In genomic region chr3:52070163-52070478, GRCm38 (mm10) we compare ENCODE assay signal across 8 mouse cellular contexts. TPM values are rescaled to one million over a fixed set of nuclear protein-coding genes. Genes with fewer than 3 reads are reported as not detected.
DNase-seq lines count a peak whose midpoint lies in the region; ATAC-seq and TF ChIP-seq lines count a peak whose summit lies in the region.

No protein-coding gene starts in this region.

- no peaks in the 10 kb centered on the region for H3K36me3 ChIP-seq in heart, embryonic 12.5 days
- no peaks in the 10 kb centered on the region for H3K36me3 ChIP-seq in CH12.LX (replicated peaks in 1 of 2; ENCODE audit: control insufficient read depth in 1 of 2, insufficient read depth in 1 of 2, low read length in 1 of 2)
- no peaks in the 10 kb centered on the region for H3K36me3 ChIP-seq in forebrain, embryonic 16.5 days (ENCODE audit: control insufficient read depth, insufficient read depth)
- H3K36me3 ChIP-seq in liver, embryonic 16.5 days (ENCODE audit: control insufficient read depth, insufficient read depth), result no peaks in the 10 kb centered on the region

- ATAC-seq in heart, embryonic 12.5 days (ENCODE audit: insufficient number of reproducible peaks, low FRiP score), result no peak
- peak; percentile 14; the same call in 1 of the 2 replicates for ATAC-seq in forebrain, embryonic 16.5 days
- ATAC-seq in liver, embryonic 16.5 days (ENCODE audit: low read depth), result no peak

- in situ Hi-C loops in CH12.LX (cut with MboI; ENCODE audit: low pct_ligation_motif_present, low pct_unique_long_range_greater_than_20kb, low sequenced_read_pairs), result no loop called here

- H3K27ac ChIP-seq in heart, embryonic 12.5 days (ENCODE audit: poor library complexity, severe bottlenecking), result peak overlapping the region; percentile 43; the same call in 1 of the 2 replicates
- no peak overlapping the region for H3K27ac ChIP-seq in CH12.LX (ENCODE audit: insufficient read depth, low read depth)
- 0 out of 2 replicates have a peak overlapping the region, but pooled peaks have one; percentile 33 for H3K27ac ChIP-seq in forebrain, embryonic 16.5 days (ENCODE audit: low read length)
- H3K27ac ChIP-seq in liver, embryonic 16.5 days (ENCODE audit: low read length), result peak overlapping the region; percentile 75

- no peak for TF ChIP-seq RAD21 in CH12.LX (IDR thresholded peaks at IDR 0.05; ENCODE audit: low read depth, low read length)

- peaks cover 47% of the 10 kb centered on the region for H3K4me1 ChIP-seq in heart, embryonic 12.5 days (replicated peaks)
- peaks cover 6 to 32% of the 10 kb centered on the region in 2 experiments for H3K4me1 ChIP-seq in CH12.LX (ENCODE audit: control insufficient read depth in 1 of 2, insufficient read depth in 2 of 2)
- H3K4me1 ChIP-seq in forebrain, embryonic 16.5 days (replicated peaks; ENCODE audit: control insufficient read depth, insufficient read depth, low read length), result peaks cover 30% of the 10 kb centered on the region
- peaks cover 4% of the 10 kb centered on the region for H3K4me1 ChIP-seq in liver, embryonic 16.5 days (ENCODE audit: control insufficient read depth, low read depth, low read length)

- WGBS in heart, embryonic 12.5 days, result 14% methylated on average over 4 of the region's 4 CpGs
- 8% methylated on average over 4 of the region's 4 CpGs for WGBS in forebrain, embryonic 16.5 days
- WGBS in liver, embryonic 16.5 days (ENCODE audit: insufficient replicate concordance), result 10% methylated on average over 4 of the region's 4 CpGs

- dilution Hi-C loops in CH12.LX (cut with MboI; ENCODE audit: extremely low pct_ligation_motif_present, extremely low pct_unique_long_range_greater_than_20kb, low sequenced_read_pairs), result no loop called here

- peak overlapping the region; percentile 74 for H3K9ac ChIP-seq in heart, embryonic 12.5 days
- H3K9ac ChIP-seq in CH12.LX (ENCODE audit: insufficient read depth, low read depth), result peak overlapping the region; percentile 90
- H3K9ac ChIP-seq in forebrain, embryonic 16.5 days (replicated peaks; ENCODE audit: low read depth, low read length), result peak overlapping the region; percentile 63
- no peak overlapping the region; the same call in 1 of the 2 replicates for H3K9ac ChIP-seq in liver, embryonic 16.5 days (ENCODE audit: low read depth, low read length)

- H3K79me2 ChIP-seq in CH12.LX (replicated peaks; ENCODE audit: control insufficient read depth, extremely low read depth, insufficient read depth, poor library complexity, severe bottlenecking), result no peaks in the 10 kb centered on the region

- peak overlapping the region; percentile 56 for H3K4me3 ChIP-seq in heart, embryonic 12.5 days
- H3K4me3 ChIP-seq in CH12.LX (replicated peaks in 1 of 3; ENCODE audit: low read depth in 2 of 3, low read length in 2 of 3, poor library complexity in 1 of 3), result peak overlapping the region in 2 of 3 experiments; percentile 53 to 67
- peak overlapping the region; percentile 39 for H3K4me3 ChIP-seq in forebrain, embryonic 16.5 days (replicated peaks; ENCODE audit: low read length)
- H3K4me3 ChIP-seq in liver, embryonic 16.5 days (ENCODE audit: low read depth, low read length), result peak overlapping the region; percentile 47

- no peak for TF ChIP-seq EP300 in CH12.LX (IDR thresholded peaks at IDR 0.05; ENCODE audit: low read length)

- H3K4me2 ChIP-seq in heart, embryonic 12.5 days, result peak overlapping the region; percentile 87
- peak overlapping the region; percentile 100 for H3K4me2 ChIP-seq in CH12.LX (ENCODE audit: insufficient read depth, low read depth, poor library complexity, severe bottlenecking)
- H3K4me2 ChIP-seq in forebrain, embryonic 16.5 days (ENCODE audit: low read length), result peak overlapping the region; percentile 74
- peak overlapping the region; percentile 33 for H3K4me2 ChIP-seq in liver, embryonic 16.5 days (ENCODE audit: low read depth, low read length)

- no peak for DNase-seq in heart, adult 11 months
- DNase-seq in CH12.LX (ENCODE audit: extremely low read depth), result no peak
- no peak for DNase-seq in yolk sac, embryonic 10.5 days (ENCODE audit: low spot score)
- DNase-seq in urinary bladder, postnatal 25 days (ENCODE audit: low spot score), result no peak
- no peak for DNase-seq in gastrocnemius, postnatal 25 days

- peak; percentile 18; the same call in 1 of the 2 replicates for TF ChIP-seq POLR2A in CH12.LX (IDR thresholded peaks at IDR 0.05; ENCODE audit: low read depth, low read length)

- no peaks in the 10 kb centered on the region for H3K9me3 ChIP-seq in heart, embryonic 12.5 days (replicated peaks)
- H3K9me3 ChIP-seq in CH12.LX (replicated peaks; ENCODE audit: low read length), result no peaks in the 10 kb centered on the region
- no peaks in the 10 kb centered on the region for H3K9me3 ChIP-seq in forebrain, embryonic 16.5 days (ENCODE audit: control insufficient read depth, low read length)
- H3K9me3 ChIP-seq in liver, embryonic 16.5 days (replicated peaks; ENCODE audit: control insufficient read depth, low read length), result no peaks in the 10 kb centered on the region

- no peak for TF ChIP-seq CTCF in CH12.LX (conservative IDR thresholded peaks at IDR 0.05 in 1 of 2, IDR thresholded peaks at IDR 0.05 in 1 of 2; ENCODE audit: low read depth in 2 of 2, low read length in 2 of 2)

- H3K27me3 ChIP-seq in heart, embryonic 12.5 days (replicated peaks), result no peaks in the 10 kb centered on the region
- H3K27me3 ChIP-seq in CH12.LX (replicated peaks), result no peaks in the 10 kb centered on the region
- no peaks in the 10 kb centered on the region for H3K27me3 ChIP-seq in forebrain, embryonic 16.5 days (replicated peaks; ENCODE audit: control insufficient read depth, insufficient read depth, low read length)
- no peaks in the 10 kb centered on the region for H3K27me3 ChIP-seq in liver, embryonic 16.5 days (ENCODE audit: control insufficient read depth, insufficient read depth, low read depth, low read length)

TF ChIP-seq in CH12.LX, 34 proteins besides CTCF, POLR2A, EP300 and RAD21:
- no peak for TF ChIP-seq BHLHE40 (IDR thresholded peaks at IDR 0.05; ENCODE audit: low read depth, low read length)
- TF ChIP-seq TBP (conservative IDR thresholded peaks at IDR 0.05; ENCODE audit: low read depth, low read length), result no peak
- TF ChIP-seq NELFE (IDR thresholded peaks at IDR 0.05; ENCODE audit: low read depth, low read length), result no peak
- no peak for TF ChIP-seq UBTF (IDR thresholded peaks at IDR 0.05; ENCODE audit: low read depth, low read length)
- TF ChIP-seq CHD1 (IDR thresholded peaks at IDR 0.05; ENCODE audit: low read depth, low read length), result no peak
- no peak for TF ChIP-seq MEF2A (IDR thresholded peaks at IDR 0.05; ENCODE audit: borderline replicate concordance, low read depth, low read length)
- no peak for TF ChIP-seq E2F4 (IDR thresholded peaks at IDR 0.05; ENCODE audit: insufficient replicate concordance, low read depth, low read length)
- TF ChIP-seq MXI1 (IDR thresholded peaks at IDR 0.05; ENCODE audit: low read depth, low read length), result peak; percentile 57; the same call in 1 of the 2 replicates
- TF ChIP-seq KAT2A (IDR thresholded peaks at IDR 0.05; ENCODE audit: insufficient replicate concordance, low read length), result 0 out of 2 replicates have a peak, but pooled peaks have one; percentile 24
- TF ChIP-seq RCOR1 (conservative IDR thresholded peaks at IDR 0.05; ENCODE audit: low read depth, low read length), result peak; percentile 6; the same call in 1 of the 2 replicates
- no peak for TF ChIP-seq ETS1 (conservative IDR thresholded peaks at IDR 0.05; ENCODE audit: low read depth, low read length)
- TF ChIP-seq MAFK (IDR thresholded peaks at IDR 0.05; ENCODE audit: insufficient replicate concordance, low read length), result no peak
- TF ChIP-seq NRF1 (IDR thresholded peaks at IDR 0.05; ENCODE audit: low read depth, low read length), result no peak
- TF ChIP-seq CHD2 (IDR thresholded peaks at IDR 0.05; ENCODE audit: low read length), result no peak; the same call in 1 of the 2 replicates
- no peak for TF ChIP-seq GABPA (IDR thresholded peaks at IDR 0.05; ENCODE audit: insufficient replicate concordance, low read depth, low read length)
- TF ChIP-seq MAX (IDR thresholded peaks at IDR 0.05; ENCODE audit: low read length), result peak; percentile 71
- TF ChIP-seq SMC3 (IDR thresholded peaks at IDR 0.05; ENCODE audit: low read depth, low read length), result no peak
- peak; percentile 11; the same call in 1 of the 2 replicates for TF ChIP-seq ZNF384 (IDR thresholded peaks at IDR 0.05; ENCODE audit: low read depth, low read length)
- TF ChIP-seq MYC (IDR thresholded peaks at IDR 0.05; ENCODE audit: low read depth, low read length), result 0 out of 2 replicates have a peak, but pooled peaks have one; percentile 64
- no peak for TF ChIP-seq MAZ (IDR thresholded peaks at IDR 0.05; ENCODE audit: low read depth, low read length)

RNA-seq across cellular contexts. Expression of gene Maml3, which starts 34.8 kb away (rescaled TPM):
- 2.6 and 3.0 TPM in 2 replicates for polyA plus RNA-seq in heart, embryonic 12.5 days (2016; fragmentation: Nextera tagmentation; extraction: Ambion mirVana)
- total RNA-seq in CH12.LX (2012; rRNA removed) (0.88 and 0.98 TPM in 2 replicates), CH12.LX (2014; rRNA removed) (0.78 and 0.81 TPM in 2 replicates)
- polyA plus RNA-seq in CH12.LX (2012; ENCODE audit: insufficient read length, low read depth), result 1.4 and 1.8 TPM in 2 replicates
- 3.7 and 5.0 TPM in 2 replicates for polyA plus RNA-seq in forebrain, embryonic 16.5 days (2015; fragmentation: Nextera tagmentation; extraction: Ambion mirVana)
- polyA plus RNA-seq in liver, embryonic 16.5 days (2015; fragmentation: Nextera tagmentation; extraction: Ambion mirVana), result 0.78 and 0.84 TPM in 2 replicates
- total RNA-seq in gastrocnemius, postnatal 25 days (2021), result 1 to 10 TPM; 2.4 to 2.5 TPM

Comparison
In these comparisons a context has a peak if more than half of its experiments do, and no peak if none do; other contexts are left out.
1. H3K4me2 ChIP-seq: peak in every context shown above with its lines; median percentile 100 in CH12.LX; 87 in heart, embryonic 12.5 days; 74 in forebrain, embryonic 16.5 days; 33 in liver, embryonic 16.5 days.